Mouse (Mus musculus) limb, embryonic 13.5 days (tissue): ENCODE data around the gene Lig1. TPM values are rescaled to one million over a fixed set of nuclear protein-coding genes. Genes with fewer than 3 reads are reported as not detected.
"Not testable (repeated sequence)": the region's sequence is repeated elsewhere in the genome, so short reads cannot be mapped to it uniquely, and the experiment has no call there.

Source experiments
- ATAC-seq: fragments of 200-750 bp; cut with Nextera tagmentation; 2 replicates; pipeline ENCODE4 v1.8.0; 2017; ENCODE audit warnings: low read depth, moderate number of reproducible peaks, moderate TSS enrichment; ENCODE audit not compliant: low FRiP score
- H3K27ac ChIP-seq: fragments of 300-500 bp; sonication (generic); 2 replicates; pipeline ENCODE4 v1.5.1; 2015; ENCODE audit warnings: inconsistent platforms, mild to moderate bottlenecking, moderate library complexity
- H3K27me3 ChIP-seq: fragments of 300-500 bp; sonication (generic); 2 replicates; pipeline ENCODE4 v1.6.1; 2015; ENCODE audit warnings: mild to moderate bottlenecking, inconsistent platforms
- H3K36me3 ChIP-seq: fragments of 300-500 bp; sonication (generic); 2 replicates; pipeline ENCODE4 v1.6.1; 2015; ENCODE audit warnings: inconsistent platforms, mild to moderate bottlenecking, moderate library complexity
- H3K4me1 ChIP-seq: fragments of 300-500 bp; sonication (generic); 2 replicates; pipeline ENCODE4 v1.6.1; 2015; ENCODE audit warnings: inconsistent platforms
- H3K4me2 ChIP-seq: fragments of 300-500 bp; sonication (generic); replicated peaks from 2 replicates; pipeline ENCODE4 v1.6.1; 2015; ENCODE audit warnings: inconsistent platforms, mild to moderate bottlenecking, moderate library complexity
- H3K4me3 ChIP-seq: fragments of 300-500 bp; sonication (generic); 2 replicates; pipeline ENCODE4 v1.5.1; 2015; ENCODE audit warnings: moderate library complexity, mild to moderate bottlenecking, inconsistent platforms
- H3K9ac ChIP-seq: fragments of 300-500 bp; sonication (generic); 2 replicates; pipeline ENCODE4 v1.6.1; 2015; ENCODE audit warnings: mild to moderate bottlenecking, inconsistent platforms
- H3K9me3 ChIP-seq: fragments of 300-500 bp; sonication (generic); 2 replicates; pipeline ENCODE4 v1.6.1; 2016; ENCODE audit warnings: inconsistent platforms
- WGBS: fragments of 180-500 bp; shearing (Covaris S2); methylation state at CpG from one replicate; pipeline ENCODE4 v1.1.7; 2015; 5-methylcytosine and 5-hydroxymethylcytosine counted together
- polyA plus RNA-seq: library from polyadenylated mRNA; unstranded; fragments of >200 nt; fragmentation: Nextera tagmentation; extraction: Ambion mirVana; gene quantifications from 2 replicates; pipeline ENCODE4 v1.2.1, GENCODE M21; 2015

Gene Lig1
- polyA plus RNA-seq: 116 and 123 TPM in 2 replicates

- 0 out of 2 replicates have a peak, but pooled peaks cover 7% of the 10 kb centered on the region for H3K9me3 ChIP-seq
- H3K9ac ChIP-seq: peak within 1 kb of the TSS; percentile 81
- H3K27ac ChIP-seq: 0 out of 2 replicates have a peak within 1 kb of the TSS, but pooled peaks have one; percentile 82
- peak within 1 kb of the TSS; percentile 82 for H3K4me2 ChIP-seq
- H3K4me3 ChIP-seq: peak within 1 kb of the TSS; percentile 65
- H3K27me3 ChIP-seq: no peaks in the 10 kb centered on the region
- no peak for ATAC-seq
- 98% methylated on average over 16 of the region's 16 CpGs for WGBS
- H3K4me1 ChIP-seq: peaks cover 5% of the 10 kb centered on the region; the same call in 1 of the 2 replicates
- peaks cover 58% of the 10 kb centered on the region for H3K36me3 ChIP-seq
Measured at GRCm38 (mm10) chr7:13277081-13277480, at the start of gene Lig1. Gene Lig1 (plus strand): TSS chr7:13277283.

DNA sequence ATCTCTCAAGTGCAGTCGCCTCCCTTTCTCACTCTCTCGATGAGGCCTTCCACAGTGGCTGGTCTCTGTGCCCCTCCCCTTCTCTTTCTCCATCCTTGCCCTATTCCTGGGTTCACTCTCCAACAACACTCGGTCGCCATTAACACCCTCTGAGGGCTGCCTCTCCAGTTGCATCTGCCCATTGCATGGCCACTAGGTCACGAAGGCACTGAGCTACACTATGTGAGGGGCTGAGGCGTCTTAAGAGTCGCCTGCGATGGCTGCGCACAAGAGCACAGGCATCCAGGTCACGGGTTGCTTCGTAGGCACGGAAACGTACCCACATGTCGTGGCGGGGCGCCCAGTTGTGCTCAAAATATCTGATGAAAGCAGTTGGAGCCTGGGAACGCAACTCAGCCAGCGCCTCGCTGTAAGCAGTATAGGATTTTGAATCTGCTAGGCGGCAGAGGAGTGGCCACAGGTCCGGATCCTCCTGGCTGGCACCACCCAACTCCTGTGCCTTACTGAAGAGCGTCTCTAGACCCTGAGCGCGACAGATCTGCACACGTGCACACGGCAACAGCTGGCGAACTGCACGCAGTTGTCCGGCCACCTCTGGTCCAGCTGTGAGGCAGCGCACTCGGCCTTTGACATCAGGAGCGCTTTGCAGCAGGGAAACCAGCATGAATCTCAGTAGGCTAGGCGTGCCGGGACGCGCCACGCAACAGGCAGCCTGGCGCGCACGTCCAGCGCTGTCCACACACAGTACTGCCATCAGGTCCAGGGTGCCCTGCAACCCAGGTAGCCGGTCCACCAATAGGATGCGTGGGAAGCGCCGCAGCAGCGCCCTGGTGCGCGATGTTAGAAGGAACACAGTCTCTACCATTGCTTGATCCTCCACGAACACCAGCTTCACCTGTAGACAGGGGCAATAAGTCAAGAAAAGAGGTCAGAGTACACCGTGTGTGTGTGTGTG, 16.1 kb upstream of the Lig1 start:
- 49% methylated on average over 50 of the region's 50 CpGs for WGBS
- Histone ChIP-seq H3K9ac (no peak overlapping the region), H3K4me2 (no peak overlapping the region; the same call in 1 of the 2 replicates), H3K27me3 (no peaks in the 10 kb centered on the region), H3K4me1 (no peaks in the 10 kb centered on the region), H3K27ac (no peak overlapping the region), H3K4me3 (no peak overlapping the region), H3K9me3 (no peaks in the 10 kb centered on the region), H3K36me3 (peaks cover 7% of the 10 kb centered on the region; the same call in 1 of the 2 replicates)
- ATAC-seq: 0 out of 2 replicates have a peak, but pooled peaks have one; percentile 57

DNA sequence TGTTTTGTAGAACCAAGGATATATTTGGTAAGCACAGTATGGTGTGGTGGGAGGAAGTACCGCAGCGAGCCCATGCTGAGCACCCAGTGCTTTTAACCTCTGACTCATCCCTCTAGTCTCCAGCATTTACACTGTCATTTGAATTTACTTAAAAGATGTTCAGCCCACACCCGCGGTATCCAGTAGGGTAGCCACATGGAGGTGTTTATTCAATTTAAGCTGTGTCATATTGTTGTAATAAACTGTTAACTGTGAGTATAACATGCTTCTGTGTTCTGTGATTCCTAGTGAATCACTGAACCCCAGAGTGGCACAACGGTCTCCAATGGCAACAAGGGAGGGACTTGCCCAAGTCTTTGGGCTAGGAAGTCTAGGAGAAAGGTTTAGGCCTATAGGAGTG, 13.2 kb upstream of the Lig1 start:
- Histone ChIP-seq H3K9ac (no peak overlapping the region), H3K9me3 (no peaks in the 10 kb centered on the region), H3K27ac (no peak overlapping the region), H3K4me1 (no peaks in the 10 kb centered on the region), H3K4me3 (no peak overlapping the region), H3K36me3 (peaks cover 7% of the 10 kb centered on the region; the same call in 1 of the 2 replicates), H3K4me2 (no peak overlapping the region), H3K27me3 (no peaks in the 10 kb centered on the region)
- ATAC-seq: no peak
- 82% methylated on average over 5 of the region's 5 CpGs for WGBS

GRCm38 (mm10) chr7:13264396-13264795, 12.7 kb upstream of the Lig1 start:
- Histone ChIP-seq H3K9ac (no peak overlapping the region), H3K4me2 (no peak overlapping the region), H3K4me3 (no peak overlapping the region), H3K36me3 (peaks cover 12% of the 10 kb centered on the region), H3K27ac (no peak overlapping the region), H3K9me3 (no peaks in the 10 kb centered on the region), H3K27me3 (no peaks in the 10 kb centered on the region), H3K4me1 (no peaks in the 10 kb centered on the region)
- no peak for ATAC-seq
- WGBS: 75% methylated on average over 2 of the region's 2 CpGs

DNA sequence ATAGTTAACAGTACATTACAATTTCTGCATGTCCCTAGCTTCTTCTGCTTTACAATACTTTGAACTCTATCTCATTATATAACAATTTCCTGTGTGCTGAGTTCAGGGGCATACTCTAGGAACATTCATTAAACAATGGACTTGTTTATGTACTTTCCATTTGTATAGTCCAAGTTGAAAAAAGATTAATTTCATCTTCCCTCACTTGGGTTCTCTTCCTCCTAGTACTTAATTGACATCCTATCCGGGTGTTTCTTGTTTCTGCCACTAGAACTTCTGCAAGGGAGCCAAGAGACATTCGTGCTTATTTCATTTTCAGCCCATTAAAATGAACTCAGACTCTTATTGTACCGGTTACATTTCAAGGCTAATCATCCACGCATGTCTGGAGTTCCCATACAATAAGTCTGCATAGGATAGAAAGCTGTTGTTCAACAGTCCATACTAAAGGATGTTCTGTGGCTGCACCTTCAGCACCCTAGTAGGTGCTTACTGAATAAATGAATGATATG, 8.3 kb upstream of the Lig1 start:
- Histone ChIP-seq H3K4me2 (no peak overlapping the region), H3K9me3 (no peaks in the 10 kb centered on the region), H3K4me3 (no peak overlapping the region), H3K36me3 (peaks cover 12% of the 10 kb centered on the region), H3K4me1 (no peaks in the 10 kb centered on the region), H3K27me3 (no peaks in the 10 kb centered on the region), H3K27ac (no peak overlapping the region), H3K9ac (no peak overlapping the region)
- WGBS: 88% methylated on average over 4 of the region's 4 CpGs
- ATAC-seq: no peak

DNA sequence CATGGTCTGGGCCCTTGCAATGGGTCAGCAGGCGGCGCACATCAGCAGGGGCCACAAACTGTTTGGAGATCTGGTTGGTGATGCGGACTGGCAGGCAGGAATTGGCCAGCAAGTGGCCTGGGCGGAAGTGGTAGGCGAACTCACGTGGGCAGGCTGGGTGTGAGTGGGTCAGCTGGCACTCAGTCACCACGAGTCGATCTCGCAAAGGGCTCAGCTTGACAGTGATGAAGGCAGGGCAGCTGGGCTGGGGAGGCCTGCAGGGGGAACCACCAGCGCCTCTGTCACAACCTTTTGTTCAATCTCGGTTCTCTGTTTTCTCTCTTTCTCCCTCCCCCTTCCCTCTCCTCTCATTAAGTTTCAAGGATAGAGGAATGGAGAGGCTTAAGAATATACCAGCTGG, 7.7 kb upstream of the Lig1 start:
- Histone ChIP-seq H3K9ac (no peak overlapping the region), H3K4me3 (no peak overlapping the region), H3K4me2 (no peak overlapping the region), H3K27ac (no peak overlapping the region), H3K4me1 (no peaks in the 10 kb centered on the region), H3K27me3 (no peaks in the 10 kb centered on the region), H3K36me3 (peaks cover 17% of the 10 kb centered on the region), H3K9me3 (no peaks in the 10 kb centered on the region)
- no peak; the same call in 1 of the 2 replicates for ATAC-seq
- WGBS: 80% methylated on average over 11 of the region's 11 CpGs

- Histone ChIP-seq H3K27ac (no peak overlapping the region), H3K4me3 (no peak overlapping the region), H3K9me3 (0 out of 2 replicates have a peak, but pooled peaks cover 4% of the 10 kb centered on the region), H3K27me3 (no peaks in the 10 kb centered on the region), H3K9ac (no peak overlapping the region), H3K4me1 (no peaks in the 10 kb centered on the region), H3K36me3 (peaks cover 40% of the 10 kb centered on the region), H3K4me2 (no peak overlapping the region)
- 89% methylated on average over 1 of the region's 1 CpGs for WGBS
- ATAC-seq: no peak
Measured at GRCm38 (mm10) chr7:13271704-13272103, 5.4 kb upstream of the Lig1 start.

GRCm38 (mm10) chr7:13277833-13278232, 750 bp downstream of the Lig1 start:
- H3K4me2 ChIP-seq: peak overlapping the region; percentile 82
- peak overlapping the region; percentile 81 for H3K9ac ChIP-seq
- no peaks in the 10 kb centered on the region for H3K27me3 ChIP-seq
- H3K4me1 ChIP-seq: peaks cover 5% of the 10 kb centered on the region; the same call in 1 of the 2 replicates
- 0 out of 2 replicates have a peak, but pooled peaks cover 7% of the 10 kb centered on the region for H3K9me3 ChIP-seq
- 32% methylated on average over 2 of the region's 2 CpGs for WGBS
- H3K36me3 ChIP-seq: peaks cover 65% of the 10 kb centered on the region
- no peak for ATAC-seq
- H3K27ac ChIP-seq: no peak overlapping the region
- H3K4me3 ChIP-seq: peak overlapping the region; percentile 65

- peak; percentile 99 for ATAC-seq
Measured at GRCm38 (mm10) chr7:13278308-13278891, 1.3 kb downstream of the Lig1 start, which contains the start of gene Zswim9. Gene Zswim9 (minus strand): TSS chr7:13278721.

DNA sequence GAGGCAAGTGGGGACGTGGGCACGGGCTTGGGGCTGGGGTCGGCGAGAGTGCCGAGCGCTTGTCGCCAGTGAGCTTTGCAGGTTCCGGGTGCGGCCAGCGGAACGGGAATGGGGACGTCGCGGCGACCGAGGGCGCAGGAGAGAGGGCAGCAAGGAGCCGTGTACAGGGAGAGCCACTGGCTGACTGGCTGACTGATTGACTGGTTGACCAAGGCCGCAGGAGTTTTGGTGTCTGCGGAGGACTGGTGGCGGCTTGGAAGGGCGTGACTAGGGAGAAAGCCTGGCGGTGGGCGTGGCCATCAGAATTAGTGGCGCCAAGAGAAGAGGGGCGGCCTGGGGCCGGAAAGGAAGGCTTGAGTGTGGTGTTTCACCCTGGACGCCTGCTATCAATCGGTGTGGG, 1.9 kb downstream of the Lig1 start:
- H3K9me3 ChIP-seq, H3K27me3 ChIP-seq, H3K27ac ChIP-seq, H3K4me1 ChIP-seq: not testable (repeated sequence)
- Histone ChIP-seq H3K9ac (peak overlapping the region; percentile 81), H3K36me3 (peaks cover 63% of the 10 kb centered on the region), H3K4me2 (peak overlapping the region; percentile 82), H3K4me3 (peak overlapping the region; percentile 65)
- ATAC-seq: peak; percentile 62
- WGBS: under 1% methylated on average over 19 of the region's 29 CpGs

More at GRCm38 (mm10) chr7:13278308-13278891, 1.3 kb downstream of the Lig1 start, which contains the start of gene Zswim9:
- Histone ChIP-seq H3K4me2 (peak within 1 kb of the TSS; percentile 82), H3K4me3 (peak within 1 kb of the TSS; percentile 65), H3K9me3 (0 out of 2 replicates have a peak, but pooled peaks cover 7% of the 10 kb centered on the region), H3K27me3 (no peaks in the 10 kb centered on the region), H3K9ac (peak within 1 kb of the TSS; percentile 81), H3K36me3 (peaks cover 65% of the 10 kb centered on the region), H3K27ac (peak within 1 kb of the TSS; percentile 82; the same call in 1 of the 2 replicates), H3K4me1 (peaks cover 5% of the 10 kb centered on the region; the same call in 1 of the 2 replicates)
- under 1% methylated on average over 39 of the region's 39 CpGs for WGBS

- Histone ChIP-seq H3K36me3 (peaks cover 89% of the 10 kb centered on the region), H3K4me3 (no peak overlapping the region), H3K4me1 (no peaks in the 10 kb centered on the region), H3K27me3 (no peaks in the 10 kb centered on the region), H3K4me2 (no peak overlapping the region), H3K9ac (no peak overlapping the region), H3K9me3 (no peaks in the 10 kb centered on the region), H3K27ac (no peak overlapping the region)
- no peak for ATAC-seq
- WGBS: 50% methylated on average over 5 of the region's 5 CpGs
Measured at GRCm38 (mm10) chr7:13288621-13289020, 11.5 kb downstream of the Lig1 start.
